Mouse (Mus musculus) limb, embryonic 14.5 days (tissue): ENCODE data around the gene Prkd1. TPM values are rescaled to one million over a fixed set of nuclear protein-coding genes. Genes with fewer than 3 reads are reported as not detected.

ENCODE experiments used
- ATAC-seq: fragments of 200-750 bp; cut with Nextera tagmentation; 2 replicates; pipeline ENCODE4 v1.8.0; 2017; ENCODE audit warnings: low read depth, moderate number of reproducible peaks, moderate TSS enrichment; ENCODE audit not compliant: low FRiP score
- DNase-seq: peaks from one replicate; pipeline ENCODE4 v3.0.0-alpha.2; 2015; ENCODE audit warnings: low spot score
- H3K27ac ChIP-seq: fragments of 300-500 bp; sonication (generic); replicated peaks from 2 replicates; pipeline ENCODE4 v1.5.1; 2014; ENCODE audit warnings: low read depth, mild to moderate bottlenecking, low read length, moderate library complexity, mixed read lengths
- H3K27me3 ChIP-seq: fragments of 300-500 bp; sonication (generic); 2 replicates; pipeline ENCODE4 v1.6.1; 2014; ENCODE audit warnings: low read length, mixed read lengths; ENCODE audit not compliant: control insufficient read depth, insufficient read depth
- H3K36me3 ChIP-seq: fragments of 300-500 bp; sonication (generic); 2 replicates; pipeline ENCODE4 v1.6.1; 2014; ENCODE audit warnings: mild to moderate bottlenecking, low read length, moderate library complexity, mixed read lengths; ENCODE audit not compliant: control insufficient read depth, insufficient read depth
- H3K4me1 ChIP-seq: fragments of 300-500 bp; sonication (generic); 2 replicates; pipeline ENCODE4 v1.6.1; 2014; ENCODE audit warnings: antibody characterized with exemption, low read length, mixed read lengths; ENCODE audit not compliant: control insufficient read depth, insufficient read depth
- H3K4me2 ChIP-seq: fragments of 300-500 bp; sonication (generic); replicated peaks from 2 replicates; pipeline ENCODE4 v1.6.1; 2014; ENCODE audit warnings: low read depth, mild to moderate bottlenecking, low read length, moderate library complexity; ENCODE audit not compliant: severe bottlenecking
- H3K4me3 ChIP-seq: fragments of 300-500 bp; sonication (generic); replicated peaks from 2 replicates; pipeline ENCODE4 v1.5.1; 2014; ENCODE audit warnings: low read length
- H3K9ac ChIP-seq: fragments of 300-500 bp; sonication (generic); 2 replicates; pipeline ENCODE4 v1.6.1; 2014; ENCODE audit warnings: mild to moderate bottlenecking, low read depth, low read length, moderate library complexity; ENCODE audit not compliant: severe bottlenecking
- H3K9me3 ChIP-seq: fragments of 300-500 bp; sonication (generic); 2 replicates; pipeline ENCODE4 v1.6.1; 2016; ENCODE audit warnings: low read length; ENCODE audit not compliant: control insufficient read depth
- POLR2A ChIP-seq: fragments of 200-500 bp; IDR thresholded peaks from 2 replicates; pipeline ENCODE4 v1.8.0; 2012; ENCODE audit warnings: inconsistent platforms, mild to moderate bottlenecking, moderate library complexity, borderline replicate concordance; ENCODE audit not compliant: insufficient read depth, insufficient read length; ENCODE audit errors: extremely low read depth
- WGBS: fragments of 180-500 bp; shearing (Covaris S2); extraction: QIAGEN DNeasy Blood & Tissue Kit; methylation state at CpG from one replicate; pipeline ENCODE4 v1.1.7; 2014; 5-methylcytosine and 5-hydroxymethylcytosine counted together
- polyA plus RNA-seq, 2 experiments: library from polyadenylated mRNA; depleted of rRNA in 1 of 2; stranded (reverse) in 1 of 2; unstranded in 1 of 2; fragments of >200 nt; fragmentation: Nextera tagmentation in 1 of 2; extraction: Ambion mirVana in 1 of 2; gene quantifications; 2 replicates each; pipeline versions ENCODE4 v1.2.1 to v1.2.3; 2012 to 2014

Gene Prkd1
- polyA plus RNA-seq, 2 experiments: 6.6 to 10.4 TPM

GRCm38 (mm10) chr12:50499796-50500504 lies 148.9 kb downstream of the Prkd1 start:
- no peaks in the 10 kb centered on the region for H3K4me1 ChIP-seq
- no peak overlapping the region for H3K4me3 ChIP-seq
- no peak overlapping the region for H3K27ac ChIP-seq
- H3K9me3 ChIP-seq: no peaks in the 10 kb centered on the region
- no peak for DNase-seq
- no peak for ATAC-seq
- TF ChIP-seq POLR2A: no peak
- WGBS: 62% methylated on average over 3 of the region's 3 CpGs
- no peak overlapping the region for H3K4me2 ChIP-seq
- no peaks in the 10 kb centered on the region for H3K36me3 ChIP-seq
- no peak overlapping the region for H3K9ac ChIP-seq
- no peaks in the 10 kb centered on the region for H3K27me3 ChIP-seq

DNA sequence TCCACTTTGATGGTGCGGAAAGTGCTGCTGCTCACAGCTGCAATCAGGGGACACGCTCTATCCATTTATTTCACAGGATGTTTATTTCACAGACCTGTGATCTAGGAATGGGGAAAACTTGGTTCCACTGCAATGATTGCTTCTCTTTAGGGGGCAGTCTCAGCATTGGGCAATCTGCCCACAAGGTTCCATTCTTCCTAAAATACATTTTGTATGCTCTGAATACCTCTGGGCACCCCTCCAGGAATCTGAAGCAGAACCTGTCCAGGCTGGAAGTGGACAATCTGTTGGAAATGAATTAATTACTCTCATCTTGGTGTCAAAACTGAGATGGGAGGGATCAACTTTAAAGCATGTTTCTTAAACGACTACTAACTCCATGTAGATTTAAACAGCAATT lies 152.9 kb downstream of the Prkd1 start:
- H3K4me1 ChIP-seq: no peaks in the 10 kb centered on the region
- no peak overlapping the region for H3K27ac ChIP-seq
- DNase-seq (no peak), ATAC-seq (no peak)
- no peaks in the 10 kb centered on the region for H3K9me3 ChIP-seq
- no peaks in the 10 kb centered on the region for H3K27me3 ChIP-seq
- H3K4me3 ChIP-seq: no peak overlapping the region
- no peak overlapping the region for H3K9ac ChIP-seq
- TF ChIP-seq POLR2A: no peak
- 66% methylated on average over 3 of the region's 3 CpGs for WGBS
- H3K4me2 ChIP-seq: no peak overlapping the region
- no peaks in the 10 kb centered on the region for H3K36me3 ChIP-seq

- no peaks in the 10 kb centered on the region for H3K36me3 ChIP-seq
- DNase-seq: no peak
- no peak overlapping the region for H3K27ac ChIP-seq
- no peak overlapping the region for H3K4me3 ChIP-seq
- WGBS: 89% methylated on average over 7 of the region's 7 CpGs
- H3K9ac ChIP-seq: no peak overlapping the region
- ATAC-seq: no peak
- H3K4me2 ChIP-seq: no peak overlapping the region
- no peaks in the 10 kb centered on the region for H3K9me3 ChIP-seq
- no peaks in the 10 kb centered on the region for H3K27me3 ChIP-seq
- no peaks in the 10 kb centered on the region for H3K4me1 ChIP-seq
- TF ChIP-seq POLR2A: no peak
These were observed 169.1 kb downstream of the Prkd1 start for GRCm38 (mm10) chr12:50479784-50480183.

DNA sequence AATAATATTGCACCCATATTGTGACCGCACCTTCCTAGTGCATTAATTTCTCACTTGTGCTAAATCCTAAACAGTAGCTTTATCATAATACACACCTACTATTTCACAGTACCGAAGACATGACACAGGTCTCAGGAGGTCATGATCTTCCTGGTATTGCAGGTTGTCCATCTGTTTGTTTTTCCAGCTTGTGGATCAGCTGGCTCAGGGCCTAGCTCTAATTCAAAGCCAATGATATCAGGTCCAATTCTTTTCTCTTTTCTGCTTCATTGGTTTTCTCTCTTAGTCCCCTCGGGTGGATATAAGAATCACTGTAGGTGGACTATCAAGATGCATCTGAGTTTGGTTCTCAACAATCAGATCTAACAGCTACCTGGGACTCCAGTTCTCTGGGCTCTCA lies 191.7 kb downstream of the Prkd1 start:
- Histone ChIP-seq H3K4me3 (no peak overlapping the region), H3K9me3 (no peaks in the 10 kb centered on the region), H3K4me2 (no peak overlapping the region), H3K9ac (no peak overlapping the region), H3K27me3 (no peaks in the 10 kb centered on the region), H3K36me3 (no peaks in the 10 kb centered on the region), H3K4me1 (no peaks in the 10 kb centered on the region), H3K27ac (no peak overlapping the region)
- no peak for ATAC-seq
- DNase-seq: no peak
- 91% methylated on average over 3 of the region's 3 CpGs for WGBS
- no peak for TF ChIP-seq POLR2A

DNA sequence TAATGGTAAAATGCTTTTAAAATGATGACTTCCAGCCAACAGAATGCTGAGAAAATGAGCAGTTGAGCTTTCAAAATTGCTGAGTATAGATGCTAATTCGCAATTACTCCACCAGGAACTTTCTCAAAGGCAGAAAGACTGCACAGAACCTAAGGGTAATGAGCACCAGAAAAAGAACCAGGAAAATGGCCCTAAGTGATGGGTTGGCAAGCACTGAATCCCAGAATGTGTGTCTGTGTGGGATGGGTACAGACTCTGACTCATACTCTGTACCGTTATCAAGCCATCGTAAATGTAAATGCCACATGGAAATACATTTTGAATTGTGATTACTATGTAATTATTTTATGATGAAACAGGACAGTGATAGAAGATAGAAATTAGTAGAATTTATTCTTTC lies 197.1 kb downstream of the Prkd1 start:
- Histone ChIP-seq H3K36me3 (no peaks in the 10 kb centered on the region), H3K27me3 (no peaks in the 10 kb centered on the region), H3K9me3 (no peaks in the 10 kb centered on the region), H3K9ac (no peak overlapping the region), H3K4me1 (no peaks in the 10 kb centered on the region), H3K4me2 (no peak overlapping the region), H3K27ac (no peak overlapping the region), H3K4me3 (no peak overlapping the region)
- DNase-seq (no peak), ATAC-seq (no peak)
- 90% methylated on average over 3 of the region's 3 CpGs for WGBS
- no peak for TF ChIP-seq POLR2A

DNA sequence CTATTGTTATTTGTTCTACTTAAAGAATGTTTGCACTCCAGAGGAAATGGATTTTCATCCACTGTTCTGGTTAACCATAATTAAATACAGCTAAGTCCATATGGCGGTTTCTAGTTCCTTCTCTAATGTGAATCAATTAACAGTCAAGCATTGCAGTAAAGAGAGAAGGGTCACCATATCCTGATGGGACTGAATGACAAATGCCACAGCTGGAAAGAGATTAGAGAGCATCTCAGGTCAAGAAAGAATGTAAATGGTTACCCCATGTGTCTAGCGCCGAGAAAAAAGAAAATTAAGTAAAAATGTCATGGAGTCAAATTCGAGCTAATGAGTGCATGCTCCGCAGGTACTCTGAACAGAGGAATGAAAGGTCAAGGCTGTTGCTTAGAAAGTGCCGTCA lies 212.2 kb downstream of the Prkd1 start:
- Histone ChIP-seq H3K4me1 (no peaks in the 10 kb centered on the region), H3K27me3 (no peaks in the 10 kb centered on the region)

More for the DNA sequence above, 212.2 kb downstream of the Prkd1 start:
- Histone ChIP-seq H3K4me2 (no peak overlapping the region), H3K4me3 (no peak overlapping the region), H3K9me3 (no peaks in the 10 kb centered on the region), H3K27ac (no peak overlapping the region), H3K36me3 (no peaks in the 10 kb centered on the region), H3K9ac (no peak overlapping the region)
- ATAC-seq (no peak), DNase-seq (no peak)
- TF ChIP-seq POLR2A: no peak
- 74% methylated on average over 6 of the region's 6 CpGs for WGBS
